Mouse (Mus musculus) heart, adult 2 months (tissue): ENCODE data around the gene Dgkg.

ENCODE experiments used
- CTCF ChIP-seq: fragments of 200-600 bp; IDR thresholded peaks from 2 replicates; pipeline ENCODE4 v1.8.1; 2022; ENCODE audit warnings: antibody characterized with exemption, mild to moderate bottlenecking, moderate library complexity
- EP300 ChIP-seq: fragments of 200-500 bp; IDR thresholded peaks from 2 replicates; pipeline ENCODE4 v1.6.1; 2011; ENCODE audit warnings: low read depth, low read length, control low read depth; ENCODE audit not compliant: insufficient read depth
- POLR2A ChIP-seq: fragments of 200-500 bp; IDR thresholded peaks from 2 replicates; pipeline ENCODE4 v1.6.1; 2011; ENCODE audit warnings: mild to moderate bottlenecking, low read depth, low read length, control low read depth; ENCODE audit not compliant: insufficient read depth

DNA sequence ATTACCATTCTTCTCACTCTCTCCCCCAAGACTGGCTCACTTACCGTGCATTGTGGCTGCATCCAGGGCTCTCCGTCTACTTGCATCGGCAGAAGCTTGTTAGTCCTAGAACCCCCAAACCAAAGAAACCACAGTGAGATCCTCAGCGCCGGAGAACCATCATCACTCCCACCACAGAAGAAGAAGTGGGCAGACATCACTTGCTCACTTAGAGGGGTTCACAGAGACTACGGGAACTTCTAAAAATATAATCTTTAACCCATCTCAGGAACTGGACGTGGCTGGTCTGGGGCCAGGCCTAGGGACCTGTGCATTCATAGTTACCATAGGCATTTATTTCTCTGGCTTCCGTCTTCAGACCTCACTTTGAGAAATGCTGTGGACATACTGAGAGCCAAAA lies 177.7 kb downstream of the Dgkg start:
- TF ChIP-seq POLR2A, result no peak
- no peak for TF ChIP-seq CTCF
- TF ChIP-seq EP300, result no peak
